Mouse (Mus musculus): ENCODE data around the gene E2f8. TPM values are rescaled to one million over a fixed set of nuclear protein-coding genes. Genes with fewer than 3 reads are reported as not detected.

E2f8 gene
- polyA plus RNA-seq, 1 experiment from 2014 or later, result 12.6 TPM

GRCm38 (mm10) chr7:48846755-48847154, 34.6 kb downstream of the E2f8 start:
- 48% methylated on average over 6 of the region's 6 CpGs for WGBS
- Histone ChIP-seq H3K4me2 (no peak overlapping the region), H3K27me3 (no peaks in the 10 kb centered on the region), H3K9ac (no peak overlapping the region), H3K9me3 (replicated peaks) (no peaks in the 10 kb centered on the region), H3K4me1 (no peaks in the 10 kb centered on the region), H3K27ac (no peak overlapping the region), H3K4me3 (no peak overlapping the region), H3K36me3 (ENCODE audit: poor library complexity, severe bottlenecking) (no peaks in the 10 kb centered on the region)
- ATAC-seq, result no peak

- 94% methylated on average over 12 of the region's 12 CpGs for WGBS
- no peak for ATAC-seq
- no peaks in the 10 kb centered on the region for H3K4me1 ChIP-seq
- no peak overlapping the region for H3K9ac ChIP-seq
- no peak overlapping the region for H3K27ac ChIP-seq
- H3K9me3 ChIP-seq (replicated peaks), result no peaks in the 10 kb centered on the region
- no peaks in the 10 kb centered on the region for H3K36me3 ChIP-seq (ENCODE audit: poor library complexity, severe bottlenecking)
- H3K27me3 ChIP-seq, result no peaks in the 10 kb centered on the region
- H3K4me3 ChIP-seq, result no peak overlapping the region
- H3K4me2 ChIP-seq, result no peak overlapping the region
These were observed 36.0 kb downstream of the E2f8 start for GRCm38 (mm10) chr7:48845213-48845973.

GRCm38 (mm10) chr7:48843541-48843940, 37.9 kb downstream of the E2f8 start:
- Histone ChIP-seq H3K4me1 (no peaks in the 10 kb centered on the region), H3K27me3 (no peaks in the 10 kb centered on the region), H3K4me3 (no peak overlapping the region), H3K9ac (no peak overlapping the region), H3K4me2 (no peak overlapping the region), H3K9me3 (replicated peaks) (no peaks in the 10 kb centered on the region), H3K36me3 (ENCODE audit: poor library complexity, severe bottlenecking) (no peaks in the 10 kb centered on the region), H3K27ac (no peak overlapping the region)
- WGBS, result 87% methylated on average over 5 of the region's 5 CpGs
- no peak for ATAC-seq

GRCm38 (mm10) chr7:48842353-48842752, 39.0 kb downstream of the E2f8 start:
- no peak overlapping the region for H3K27ac ChIP-seq
- 88% methylated on average over 3 of the region's 3 CpGs for WGBS
- H3K4me1 ChIP-seq, result no peaks in the 10 kb centered on the region
- no peak for ATAC-seq
- no peaks in the 10 kb centered on the region for H3K27me3 ChIP-seq
- no peaks in the 10 kb centered on the region for H3K36me3 ChIP-seq (ENCODE audit: poor library complexity, severe bottlenecking)
- H3K9ac ChIP-seq, result no peak overlapping the region
- no peak overlapping the region for H3K4me3 ChIP-seq
- H3K4me2 ChIP-seq, result no peak overlapping the region
- H3K9me3 ChIP-seq (replicated peaks), result no peaks in the 10 kb centered on the region

- H3K4me1 ChIP-seq, result no peaks in the 10 kb centered on the region
- H3K36me3 ChIP-seq (ENCODE audit: poor library complexity, severe bottlenecking), result no peaks in the 10 kb centered on the region
- H3K4me3 ChIP-seq, result no peak overlapping the region
- H3K27me3 ChIP-seq, result no peaks in the 10 kb centered on the region
- no peak for ATAC-seq
- H3K27ac ChIP-seq, result no peak overlapping the region
- no peaks in the 10 kb centered on the region for H3K9me3 ChIP-seq (replicated peaks)
- no peak overlapping the region for H3K9ac ChIP-seq
- WGBS, result 84% methylated on average over 4 of the region's 4 CpGs
- no peak overlapping the region for H3K4me2 ChIP-seq
These were observed 39.9 kb downstream of the E2f8 start for GRCm38 (mm10) chr7:48841538-48841937.

GRCm38 (mm10) chr7:48840545-48840944, 40.9 kb downstream of the E2f8 start:
- Histone ChIP-seq H3K4me2 (no peak overlapping the region), H3K27me3 (no peaks in the 10 kb centered on the region), H3K9me3 (replicated peaks) (no peaks in the 10 kb centered on the region), H3K4me3 (no peak overlapping the region), H3K4me1 (peaks cover under 1% of the 10 kb centered on the region; the same call in 1 of the 2 replicates), H3K9ac (no peak overlapping the region), H3K27ac (no peak overlapping the region), H3K36me3 (ENCODE audit: poor library complexity, severe bottlenecking) (no peaks in the 10 kb centered on the region)
- WGBS, result 79% methylated on average over 2 of the region's 2 CpGs
- ATAC-seq, result no peak

- Histone ChIP-seq H3K4me1 (peaks cover 13% of the 10 kb centered on the region), H3K36me3 (ENCODE audit: poor library complexity, severe bottlenecking) (no peaks in the 10 kb centered on the region), H3K9ac (no peak overlapping the region), H3K4me2 (no peak overlapping the region), H3K27ac (no peak overlapping the region), H3K4me3 (no peak overlapping the region), H3K9me3 (replicated peaks) (no peaks in the 10 kb centered on the region), H3K27me3 (no peaks in the 10 kb centered on the region)
- 64% methylated on average over 2 of the region's 2 CpGs for WGBS
- ATAC-seq, result no peak
These were observed 43.0 kb downstream of the E2f8 start for GRCm38 (mm10) chr7:48838434-48838833.

- H3K27me3 ChIP-seq, result no peaks in the 10 kb centered on the region
- peaks cover 13% of the 10 kb centered on the region for H3K4me1 ChIP-seq
- no peaks in the 10 kb centered on the region for H3K9me3 ChIP-seq (replicated peaks)
- no peak overlapping the region for H3K4me3 ChIP-seq
- H3K9ac ChIP-seq, result no peak overlapping the region
- H3K4me2 ChIP-seq, result no peak overlapping the region
- WGBS, result 85% methylated on average over 6 of the region's 6 CpGs
- H3K36me3 ChIP-seq (ENCODE audit: poor library complexity, severe bottlenecking), result no peaks in the 10 kb centered on the region
- H3K27ac ChIP-seq, result no peak overlapping the region
- no peak for ATAC-seq
These were observed 44.4 kb downstream of the E2f8 start for GRCm38 (mm10) chr7:48836949-48837348.

- 48% methylated on average over 12 of the region's 12 CpGs for WGBS
- Histone ChIP-seq H3K9me3 (replicated peaks) (no peaks in the 10 kb centered on the region), H3K4me1 (peaks cover 13% of the 10 kb centered on the region), H3K4me3 (no peak overlapping the region), H3K27me3 (no peaks in the 10 kb centered on the region), H3K4me2 (no peak overlapping the region), H3K36me3 (ENCODE audit: poor library complexity, severe bottlenecking) (no peaks in the 10 kb centered on the region), H3K27ac (no peak overlapping the region), H3K9ac (no peak overlapping the region)
- ATAC-seq, result no peak
These were observed 46.3 kb downstream of the E2f8 start for GRCm38 (mm10) chr7:48834989-48835626.

GRCm38 (mm10) chr7:48834371-48834970, 46.9 kb downstream of the E2f8 start:
- no peaks in the 10 kb centered on the region for H3K9me3 ChIP-seq (replicated peaks)
- H3K27ac ChIP-seq, result no peak overlapping the region
- WGBS, result 33% methylated on average over 4 of the region's 4 CpGs
- no peak overlapping the region for H3K4me3 ChIP-seq
- no peaks in the 10 kb centered on the region for H3K27me3 ChIP-seq
- peaks cover 13% of the 10 kb centered on the region for H3K4me1 ChIP-seq
- H3K36me3 ChIP-seq (ENCODE audit: poor library complexity, severe bottlenecking), result no peaks in the 10 kb centered on the region
- H3K9ac ChIP-seq, result no peak overlapping the region
- peak; percentile 21; the same call in 1 of the 2 replicates for ATAC-seq
- H3K4me2 ChIP-seq, result no peak overlapping the region

- no peak overlapping the region for H3K9ac ChIP-seq
- no peaks in the 10 kb centered on the region for H3K27me3 ChIP-seq
- H3K36me3 ChIP-seq (ENCODE audit: poor library complexity, severe bottlenecking), result peaks cover 6% of the 10 kb centered on the region
- H3K4me3 ChIP-seq, result no peak overlapping the region
- H3K9me3 ChIP-seq (replicated peaks), result no peaks in the 10 kb centered on the region
- no peak for ATAC-seq
- WGBS, result 72% methylated on average over 1 of the region's 1 CpGs
- H3K4me2 ChIP-seq, result no peak overlapping the region
- H3K4me1 ChIP-seq, result peaks cover 13% of the 10 kb centered on the region
- H3K27ac ChIP-seq, result no peak overlapping the region
These were observed 48.7 kb downstream of the E2f8 start for GRCm38 (mm10) chr7:48832735-48833134.

GRCm38 (mm10) chr7:48830395-48830794, 51.0 kb downstream of the E2f8 start:
- 72% methylated on average over 2 of the region's 2 CpGs for WGBS
- H3K27me3 ChIP-seq, result no peaks in the 10 kb centered on the region
- H3K27ac ChIP-seq, result no peak overlapping the region
- peaks cover 26% of the 10 kb centered on the region for H3K36me3 ChIP-seq (ENCODE audit: poor library complexity, severe bottlenecking)
- no peak for ATAC-seq
- H3K4me1 ChIP-seq, result peaks cover 12% of the 10 kb centered on the region
- no peak overlapping the region for H3K4me3 ChIP-seq
- no peak overlapping the region for H3K9ac ChIP-seq
- H3K4me2 ChIP-seq, result no peak overlapping the region
- no peaks in the 10 kb centered on the region for H3K9me3 ChIP-seq (replicated peaks)
